Mouse (Mus musculus) lung, postnatal 10 days (tissue): Measurements from ENCODE around the gene Tbc1d9b.

ENCODE experiments used
- DNase-seq: peaks from one replicate; pipeline ENCODE4 v3.0.0; 2021

Tbc1d9b gene

GRCm38 (mm10) chr11:50212060-50212739, 81.0 kb downstream of the Tbc1d9b start:
- no peak for DNase-seq

GRCm38 (mm10) chr11:50212848-50213758, 81.9 kb downstream of the Tbc1d9b start:
- peak; percentile 86 for DNase-seq

GRCm38 (mm10) chr11:50214631-50215030, 83.4 kb downstream of the Tbc1d9b start:
- DNase-seq = no peak

GRCm38 (mm10) chr11:50215633-50216032, 84.4 kb downstream of the Tbc1d9b start:
- DNase-seq = no peak

GRCm38 (mm10) chr11:50216724-50217366, 85.6 kb downstream of the Tbc1d9b start:
- no peak for DNase-seq

- no peak for DNase-seq
Observed at GRCm38 (mm10) chr11:50217811-50218210, 86.6 kb downstream of the Tbc1d9b start.

- DNase-seq = no peak
Observed at GRCm38 (mm10) chr11:50219833-50220232, 88.6 kb downstream of the Tbc1d9b start.
